Mouse (Mus musculus): ENCODE measurements at regions not wholly inside any gene's neighbourhood (a gene's known extent, or its start where the extent isn't known, plus 50 kb on each side); places are given as distances from the start of the nearest gene placed in this dataset.
A peak's percentile ranks its signal among the peaks of the same experiment; 100 is the strongest.

- H3K36me3 ChIP-seq (ENCODE audit: poor library complexity, severe bottlenecking), result no peaks in the 10 kb centered on the region
- no peaks in the 10 kb centered on the region for H3K4me1 ChIP-seq
- H3K4me2 ChIP-seq, result no peak overlapping the region
- no peak overlapping the region for H3K27ac ChIP-seq
- no peak overlapping the region for H3K9ac ChIP-seq
- H3K27me3 ChIP-seq, result no peaks in the 10 kb centered on the region
- H3K9me3 ChIP-seq (replicated peaks), result no peaks in the 10 kb centered on the region
- H3K4me3 ChIP-seq, result no peak overlapping the region
- WGBS, result 59% methylated on average over 8 of the region's 8 CpGs
- ATAC-seq, result 0 out of 2 replicates have a peak, but pooled peaks have one; percentile 30
Observed at GRCm38 (mm10) chr1:60823006-60823665, 63.7 kb upstream of the Ctla4 start.

GRCm38 (mm10) chr1:60824218-60825125, 62.3 kb upstream of the Ctla4 start:
- Histone ChIP-seq H3K36me3 (ENCODE audit: poor library complexity, severe bottlenecking) (no peaks in the 10 kb centered on the region), H3K4me1 (no peaks in the 10 kb centered on the region), H3K27ac (no peak overlapping the region), H3K4me2 (no peak overlapping the region), H3K27me3 (no peaks in the 10 kb centered on the region), H3K4me3 (no peak overlapping the region), H3K9ac (no peak overlapping the region), H3K9me3 (replicated peaks) (no peaks in the 10 kb centered on the region)
- no peak for ATAC-seq
- 85% methylated on average over 5 of the region's 5 CpGs for WGBS

DNA sequence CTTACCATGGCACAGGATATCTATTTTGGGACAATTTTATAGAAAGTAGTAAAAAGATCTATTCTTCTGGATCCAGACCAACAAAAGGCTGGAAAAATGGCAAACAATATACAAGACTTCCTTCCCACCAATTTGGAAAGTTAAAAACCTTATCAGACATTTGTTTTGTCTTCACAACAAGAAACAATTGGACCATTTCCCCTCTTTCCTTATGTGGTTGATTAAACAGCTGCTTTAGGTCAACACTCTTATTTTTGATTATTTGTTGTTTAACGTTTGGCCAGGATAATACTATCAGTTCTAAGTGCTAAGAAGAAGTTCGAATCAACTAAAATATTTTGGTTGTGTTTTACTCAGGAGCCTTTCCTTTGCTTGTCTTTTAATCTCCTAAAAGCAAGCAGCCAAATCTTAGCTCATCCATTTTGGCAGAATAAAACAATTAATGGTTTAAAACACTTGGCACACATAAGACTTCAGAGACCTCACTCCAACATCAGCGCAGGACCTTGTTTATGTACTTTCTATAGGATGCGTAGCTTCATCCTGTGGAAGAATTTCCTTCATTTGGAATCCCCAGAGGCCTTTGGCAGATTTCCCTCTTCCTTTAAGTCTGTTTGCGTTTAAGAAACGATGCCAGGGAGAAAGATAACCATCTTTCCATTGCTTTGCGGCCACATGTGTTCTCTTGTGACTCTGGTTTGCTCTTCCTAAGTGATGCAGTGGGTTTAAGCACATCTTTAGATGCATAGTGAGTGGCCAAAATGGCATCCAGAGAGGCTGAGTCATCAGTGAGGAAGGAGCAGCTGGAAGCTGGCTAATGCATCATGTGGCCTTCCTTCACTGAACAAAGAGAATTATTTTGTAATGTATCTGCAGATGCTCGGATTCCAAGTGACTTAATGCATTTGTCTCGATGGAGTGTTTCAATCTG, 61.3 kb upstream of the Ctla4 start:
- Histone ChIP-seq H3K36me3 (ENCODE audit: poor library complexity, severe bottlenecking) (no peaks in the 10 kb centered on the region), H3K4me1 (no peaks in the 10 kb centered on the region), H3K27me3 (no peaks in the 10 kb centered on the region), H3K27ac (no peak overlapping the region), H3K4me3 (no peak overlapping the region), H3K4me2 (no peak overlapping the region), H3K9me3 (replicated peaks) (no peaks in the 10 kb centered on the region), H3K9ac (no peak overlapping the region)
- no peak for ATAC-seq
- 79% methylated on average over 9 of the region's 9 CpGs for WGBS

- ATAC-seq, result no peak
- H3K4me3 ChIP-seq, result no peak overlapping the region
- no peaks in the 10 kb centered on the region for H3K9me3 ChIP-seq (replicated peaks)
- no peak overlapping the region for H3K4me2 ChIP-seq
- H3K4me1 ChIP-seq, result no peaks in the 10 kb centered on the region
- no peak overlapping the region for H3K27ac ChIP-seq
- no peak overlapping the region for H3K9ac ChIP-seq
- H3K36me3 ChIP-seq (ENCODE audit: poor library complexity, severe bottlenecking), result no peaks in the 10 kb centered on the region
- no peaks in the 10 kb centered on the region for H3K27me3 ChIP-seq
Observed at GRCm38 (mm10) chr1:60826981-60827380, 59.8 kb upstream of the Ctla4 start.

- 89% methylated on average over 6 of the region's 6 CpGs for WGBS
Observed at GRCm38 (mm10) chr1:60828152-60828551, 58.6 kb upstream of the Ctla4 start.

GRCm38 (mm10) chr1:60829849-60830248, 57.0 kb upstream of the Ctla4 start:
- no peak for ATAC-seq
- WGBS, result 85% methylated on average over 3 of the region's 3 CpGs
- Histone ChIP-seq H3K36me3 (ENCODE audit: poor library complexity, severe bottlenecking) (no peaks in the 10 kb centered on the region), H3K4me3 (no peak overlapping the region), H3K9me3 (replicated peaks) (no peaks in the 10 kb centered on the region), H3K4me1 (no peaks in the 10 kb centered on the region), H3K27ac (no peak overlapping the region), H3K9ac (no peak overlapping the region), H3K27me3 (no peaks in the 10 kb centered on the region), H3K4me2 (no peak overlapping the region)

More at GRCm38 (mm10) chr1:60828152-60828551, 58.6 kb upstream of the Ctla4 start:
- no peak for ATAC-seq
- Histone ChIP-seq H3K9me3 (replicated peaks) (no peaks in the 10 kb centered on the region), H3K4me2 (no peak overlapping the region), H3K36me3 (ENCODE audit: poor library complexity, severe bottlenecking) (no peaks in the 10 kb centered on the region), H3K27ac (no peak overlapping the region), H3K4me1 (no peaks in the 10 kb centered on the region), H3K4me3 (no peak overlapping the region), H3K27me3 (no peaks in the 10 kb centered on the region), H3K9ac (no peak overlapping the region)

DNA sequence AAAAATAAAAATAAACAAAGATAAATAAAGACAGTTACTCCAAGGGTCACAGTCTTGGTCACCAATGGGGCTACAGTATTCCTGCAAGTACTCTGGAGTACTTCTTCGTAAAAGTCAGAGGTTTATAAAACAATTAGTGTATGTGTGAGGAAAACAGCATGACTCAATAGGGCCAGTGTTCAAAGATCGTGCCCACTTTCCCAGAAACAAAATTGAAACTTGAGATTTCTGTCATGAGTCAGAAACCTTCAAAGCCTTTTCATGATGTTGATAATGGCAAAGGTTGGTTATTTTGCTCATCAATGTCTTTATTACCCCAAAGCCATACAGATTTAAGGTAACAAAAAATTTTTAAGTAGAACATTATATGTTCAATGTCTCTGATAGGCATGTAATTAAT, 53.1 kb upstream of the Ctla4 start:
- no peaks in the 10 kb centered on the region for H3K4me1 ChIP-seq
- WGBS, result 72% methylated on average over 2 of the region's 2 CpGs
- H3K9me3 ChIP-seq (replicated peaks), result no peaks in the 10 kb centered on the region
- no peaks in the 10 kb centered on the region for H3K27me3 ChIP-seq
- no peak overlapping the region for H3K9ac ChIP-seq
- H3K4me2 ChIP-seq, result no peak overlapping the region
- no peak overlapping the region for H3K27ac ChIP-seq
- no peak for ATAC-seq
- no peak overlapping the region for H3K4me3 ChIP-seq
- H3K36me3 ChIP-seq (ENCODE audit: poor library complexity, severe bottlenecking), result no peaks in the 10 kb centered on the region

All from forebrain, embryonic 13.5 days (tissue).